Mouse (Mus musculus): Measurements from ENCODE around the gene Gstt2.

GRCm38 (mm10) chr10:75828500-75828931 is 8.7 kb downstream of the Gstt2 start:
- TF ChIP-seq CTCF (IDR thresholded peaks at IDR 0.05; ENCODE audit: low read depth, low read length) (no peak), TAL1 (conservative IDR thresholded peaks at IDR 0.05; ENCODE audit: low read depth, low read length) (no peak), GATA2 (IDR thresholded peaks at IDR 0.05; ENCODE audit: borderline replicate concordance, low read depth, low read length) (no peak), GATA1 (IDR thresholded peaks at IDR 0.05; ENCODE audit: borderline replicate concordance, low read length) (no peak)
